Mouse (Mus musculus) testis, adult 2 months (tissue): Measurements from ENCODE around the gene C330021F23Rik.

ENCODE experiments used
- CTCF ChIP-seq: fragments of 200-500 bp; IDR thresholded peaks from 2 replicates; pipeline ENCODE4 v1.5.1; 2012; ENCODE audit warnings: low read depth, mild to moderate bottlenecking, inconsistent platforms, low read length, moderate library complexity; ENCODE audit not compliant: control insufficient read depth, insufficient read depth, insufficient replicate concordance
- POLR2A ChIP-seq: fragments of 200-500 bp; IDR thresholded peaks from 2 replicates; pipeline ENCODE4 v1.6.1; 2012; ENCODE audit warnings: low read depth, mild to moderate bottlenecking, inconsistent platforms, low read length, moderate library complexity; ENCODE audit not compliant: control insufficient read depth

DNA sequence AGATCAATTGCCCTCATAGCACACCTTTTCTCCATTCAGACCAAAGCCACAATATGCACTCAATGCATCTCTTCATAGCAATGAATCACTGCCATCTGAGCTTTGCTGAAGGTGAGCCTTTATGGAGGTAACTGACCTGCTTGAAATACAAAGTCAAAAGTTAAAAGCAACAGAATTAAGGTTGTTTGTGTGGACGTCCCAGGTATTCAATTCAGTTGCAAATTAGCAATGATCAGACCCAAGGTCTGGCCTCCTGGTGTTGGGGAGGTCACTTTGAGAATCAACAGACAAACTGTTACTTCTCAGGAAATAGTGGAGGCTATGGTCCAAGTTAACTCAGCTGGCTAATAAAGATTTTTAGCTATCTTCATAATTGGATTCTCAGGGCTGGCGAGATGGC, 21.3 kb upstream of the C330021F23Rik start:
- TF ChIP-seq POLR2A (no peak), CTCF (no peak)
